Mouse (Mus musculus) liver, embryonic 13.5 days (tissue): ENCODE measurements around the gene Mdc1. TPM values are rescaled to one million over a fixed set of nuclear protein-coding genes. Genes with fewer than 3 reads are reported as not detected.

Experiments
- ATAC-seq: fragments of 200-750 bp; cut with Nextera tagmentation; 2 replicates; pipeline ENCODE4 v1.8.0; 2017; ENCODE audit warnings: low read depth, mild to moderate bottlenecking, moderate number of reproducible peaks, moderate library complexity
- DNase-seq: peaks from one replicate; pipeline ENCODE4 v3.0.0; 2022
- H3K27ac ChIP-seq: fragments of 300-500 bp; sonication (generic); 2 replicates; pipeline ENCODE4 v1.5.1; 2015; ENCODE audit warnings: moderate library complexity, mild to moderate bottlenecking, inconsistent platforms
- H3K27me3 ChIP-seq: fragments of 300-500 bp; sonication (generic); 2 replicates; pipeline ENCODE4 v1.6.1; 2015; ENCODE audit warnings: mild to moderate bottlenecking, inconsistent platforms
- H3K36me3 ChIP-seq: fragments of 300-500 bp; sonication (generic); 2 replicates; pipeline ENCODE4 v1.6.1; 2015; ENCODE audit warnings: mild to moderate bottlenecking, inconsistent platforms
- H3K4me1 ChIP-seq: fragments of 300-500 bp; sonication (generic); replicated peaks from 2 replicates; pipeline ENCODE4 v1.6.1; 2015; ENCODE audit warnings: inconsistent platforms
- H3K4me2 ChIP-seq: fragments of 300-500 bp; sonication (generic); 2 replicates; pipeline ENCODE4 v1.6.1; 2015; ENCODE audit warnings: inconsistent platforms, mild to moderate bottlenecking, moderate library complexity
- H3K4me3 ChIP-seq: fragments of 300-500 bp; sonication (generic); replicated peaks from 2 replicates; pipeline ENCODE4 v1.5.1; 2015; ENCODE audit warnings: mild to moderate bottlenecking, inconsistent platforms
- H3K9ac ChIP-seq: fragments of 300-500 bp; sonication (generic); 2 replicates; pipeline ENCODE4 v1.6.1; 2015; ENCODE audit warnings: mild to moderate bottlenecking, inconsistent platforms
- H3K9me3 ChIP-seq: fragments of 300-500 bp; sonication (generic); replicated peaks from 2 replicates; pipeline ENCODE4 v1.6.1; 2016; ENCODE audit warnings: inconsistent platforms
- WGBS: fragments of 180-500 bp; shearing (Covaris S2); methylation state at CpG from one replicate; pipeline ENCODE4 v1.1.7; 2015; ENCODE audit not compliant: insufficient replicate concordance; 5-methylcytosine and 5-hydroxymethylcytosine counted together
- polyA plus RNA-seq: library from polyadenylated mRNA; unstranded; fragments of >200 nt; fragmentation: Nextera tagmentation; extraction: Ambion mirVana; gene quantifications from 2 replicates; pipeline ENCODE4 v1.2.1, GENCODE M21; 2015

Mdc1 gene
- polyA plus RNA-seq, 1 experiment from 2014 or later = 8.0 TPM

DNA sequence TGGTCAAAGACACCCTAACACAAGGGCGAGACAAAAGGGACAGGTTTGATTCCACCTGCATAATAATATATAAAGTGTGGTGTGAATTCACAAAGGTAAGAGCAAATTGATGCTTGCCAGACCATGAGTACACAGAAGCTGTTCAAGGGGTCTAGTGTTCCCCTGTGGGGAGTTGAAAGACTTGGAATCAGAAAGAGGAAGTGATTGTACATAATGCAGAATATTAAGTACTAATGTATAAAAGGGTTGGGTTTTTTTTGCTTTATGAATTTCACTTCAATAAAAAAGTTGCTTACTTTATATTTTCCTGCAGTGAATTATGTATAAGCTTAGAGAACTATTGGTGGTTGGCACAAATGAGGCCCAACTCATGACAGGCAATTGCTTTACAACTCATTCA is 18.1 kb downstream of the Mdc1 start:
- Histone ChIP-seq H3K4me2 (no peak overlapping the region), H3K4me3 (no peak overlapping the region), H3K4me1 (peaks cover 24% of the 10 kb centered on the region), H3K36me3 (peaks cover 42% of the 10 kb centered on the region), H3K9ac (no peak overlapping the region), H3K9me3 (no peaks in the 10 kb centered on the region), H3K27me3 (peaks cover 14% of the 10 kb centered on the region), H3K27ac (no peak overlapping the region)
- no peak for ATAC-seq
- DNase-seq = no peak
- 78% methylated on average over 1 of the region's 1 CpGs for WGBS

DNA sequence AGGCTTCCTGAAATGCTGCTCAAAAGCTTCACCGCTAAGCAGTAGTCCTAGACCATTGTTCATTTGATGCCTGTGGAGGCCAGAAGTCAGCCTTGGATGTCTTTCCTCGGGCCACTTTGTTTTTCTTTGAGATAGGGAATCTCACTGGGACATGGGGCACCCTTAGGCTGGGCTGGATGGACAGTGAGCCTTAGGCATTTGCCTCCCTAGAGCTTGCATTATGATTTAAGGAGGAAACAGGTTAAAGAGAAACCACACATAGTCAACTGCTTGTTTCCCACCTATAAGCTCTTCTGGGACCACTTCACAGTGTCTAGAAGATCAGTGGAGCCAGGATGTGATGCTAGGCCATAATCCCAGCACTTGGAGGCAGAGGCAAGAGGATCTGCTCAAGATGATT is 18.5 kb downstream of the Mdc1 start:
- no peaks in the 10 kb centered on the region for H3K9me3 ChIP-seq
- WGBS = 65% methylated on average over 2 of the region's 2 CpGs
- H3K9ac ChIP-seq = no peak overlapping the region
- peaks cover 19% of the 10 kb centered on the region for H3K27me3 ChIP-seq
- peaks cover 37% of the 10 kb centered on the region for H3K36me3 ChIP-seq
- ATAC-seq (no peak), DNase-seq (no peak)
- H3K27ac ChIP-seq = no peak overlapping the region
- no peak overlapping the region for H3K4me3 ChIP-seq
- peaks cover 28% of the 10 kb centered on the region for H3K4me1 ChIP-seq
- H3K4me2 ChIP-seq = no peak overlapping the region

DNA sequence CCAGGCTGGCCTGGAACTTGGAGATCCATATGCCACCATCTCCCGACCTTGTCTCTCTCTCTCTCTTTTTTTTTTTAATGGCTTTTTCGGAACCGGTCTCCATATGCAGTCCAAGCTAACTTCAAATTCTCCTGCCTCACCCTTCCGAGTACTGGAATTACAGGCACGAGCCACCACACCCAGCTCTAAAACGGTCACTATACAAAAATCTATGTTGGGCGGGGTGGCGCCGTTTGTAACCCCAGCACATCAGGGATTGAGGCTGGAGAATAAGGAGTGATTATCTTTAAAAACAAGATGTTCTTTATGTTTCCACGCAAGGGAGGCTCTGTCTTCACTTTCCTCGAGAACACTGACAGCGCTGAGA is 19.5 kb downstream of the Mdc1 start:
- DNase-seq = no peak
- peak; percentile 49 for ATAC-seq
- 5% methylated on average over 12 of the region's 12 CpGs for WGBS

DNA sequence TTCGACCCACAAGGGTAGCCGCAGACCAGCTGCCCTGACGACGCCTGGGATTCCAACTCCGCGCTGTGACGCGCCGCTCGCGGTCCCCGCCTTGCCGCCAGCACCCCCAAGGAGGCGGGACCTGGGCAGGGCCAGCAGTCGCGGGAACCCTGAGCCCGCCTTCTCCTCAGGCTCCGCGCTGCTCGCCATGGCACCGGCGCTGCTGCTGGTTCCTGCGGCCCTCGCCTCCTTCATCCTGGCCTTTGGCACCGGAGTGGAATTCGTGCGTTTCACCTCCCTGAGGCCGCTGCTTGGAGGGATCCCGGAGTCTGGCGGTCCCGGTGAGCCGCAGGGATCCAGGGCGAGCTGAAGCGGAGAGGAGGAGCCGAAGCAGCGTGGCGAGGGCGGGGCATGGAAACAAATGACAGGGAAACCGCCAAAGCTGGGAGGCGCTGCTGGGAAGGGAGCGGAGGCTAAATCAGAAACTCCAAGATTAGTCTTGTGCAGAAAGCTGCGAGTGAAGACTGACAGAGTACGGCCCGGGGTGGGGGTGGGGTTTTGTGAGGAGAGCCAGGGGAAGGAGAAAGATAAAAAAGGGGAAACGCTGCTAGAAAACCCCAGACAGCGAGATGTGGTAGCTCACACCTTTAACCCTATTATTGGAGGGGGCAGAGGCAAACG is 20.0 kb downstream of the Mdc1 start, which contains the start of gene Nrm:
TSS of gene Nrm (plus strand) at position 121 of the 660 bp plus-strand sequence.
- DNase-seq = peak; percentile 86
- under 1% methylated on average over 47 of the region's 47 CpGs for WGBS
- Histone ChIP-seq H3K36me3 (peaks cover 26% of the 10 kb centered on the region), H3K4me1 (peaks cover 43% of the 10 kb centered on the region), H3K4me3 (peak within 1 kb of the TSS; percentile 77), H3K4me2 (peak within 1 kb of the TSS; percentile 80), H3K9me3 (no peaks in the 10 kb centered on the region), H3K9ac (peak within 1 kb of the TSS; percentile 81), H3K27me3 (peaks cover 34% of the 10 kb centered on the region), H3K27ac (peak within 1 kb of the TSS; percentile 84)
- ATAC-seq = peak; percentile 95

More for the DNA sequence above, 19.5 kb downstream of the Mdc1 start:
- H3K27me3 ChIP-seq = peaks cover 29% of the 10 kb centered on the region
- H3K4me3 ChIP-seq = peak overlapping the region; percentile 77
- peak overlapping the region; percentile 80 for H3K4me2 ChIP-seq
- no peaks in the 10 kb centered on the region for H3K9me3 ChIP-seq
- H3K9ac ChIP-seq = peak overlapping the region; percentile 81
- peaks cover 30% of the 10 kb centered on the region for H3K36me3 ChIP-seq
- H3K4me1 ChIP-seq = peaks cover 38% of the 10 kb centered on the region
- H3K27ac ChIP-seq = no peak overlapping the region

DNA sequence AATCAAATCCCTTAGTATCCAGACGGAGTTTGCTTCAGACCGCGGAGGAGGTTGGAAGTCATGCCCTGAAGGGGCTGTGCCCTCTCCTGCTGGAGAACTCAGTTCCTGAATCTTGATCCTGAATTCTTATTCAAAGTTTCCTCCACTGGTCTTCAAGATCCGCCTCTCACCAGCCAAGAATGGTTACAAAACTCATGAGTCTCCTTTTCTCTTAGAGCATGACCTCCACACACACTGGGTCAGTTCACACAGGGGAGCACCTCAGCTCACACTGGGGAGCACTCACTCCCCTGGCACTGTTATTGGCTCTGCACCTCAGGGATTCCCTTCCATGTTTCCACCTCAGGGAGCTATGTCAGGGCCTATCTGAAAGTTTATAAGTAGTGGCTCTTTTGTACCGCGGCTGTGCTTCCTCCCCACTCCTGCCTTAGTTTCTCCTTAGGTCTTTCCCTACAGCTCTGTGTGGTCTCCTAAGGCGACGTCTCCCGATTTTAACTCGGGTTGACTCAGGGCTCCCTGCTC is 23.6 kb downstream of the Mdc1 start:
- no peak for ATAC-seq
- no peaks in the 10 kb centered on the region for H3K9me3 ChIP-seq
- 36% methylated on average over 10 of the region's 10 CpGs for WGBS
- no peak for DNase-seq
- no peaks in the 10 kb centered on the region for H3K36me3 ChIP-seq
- peaks cover 68% of the 10 kb centered on the region for H3K27me3 ChIP-seq
- peak overlapping the region; percentile 87; the same call in 1 of the 2 replicates for H3K27ac ChIP-seq
- peak overlapping the region; percentile 57 for H3K4me3 ChIP-seq
- peak overlapping the region; percentile 86 for H3K4me2 ChIP-seq
- peak overlapping the region; percentile 69 for H3K9ac ChIP-seq
- peaks cover 75% of the 10 kb centered on the region for H3K4me1 ChIP-seq

DNA sequence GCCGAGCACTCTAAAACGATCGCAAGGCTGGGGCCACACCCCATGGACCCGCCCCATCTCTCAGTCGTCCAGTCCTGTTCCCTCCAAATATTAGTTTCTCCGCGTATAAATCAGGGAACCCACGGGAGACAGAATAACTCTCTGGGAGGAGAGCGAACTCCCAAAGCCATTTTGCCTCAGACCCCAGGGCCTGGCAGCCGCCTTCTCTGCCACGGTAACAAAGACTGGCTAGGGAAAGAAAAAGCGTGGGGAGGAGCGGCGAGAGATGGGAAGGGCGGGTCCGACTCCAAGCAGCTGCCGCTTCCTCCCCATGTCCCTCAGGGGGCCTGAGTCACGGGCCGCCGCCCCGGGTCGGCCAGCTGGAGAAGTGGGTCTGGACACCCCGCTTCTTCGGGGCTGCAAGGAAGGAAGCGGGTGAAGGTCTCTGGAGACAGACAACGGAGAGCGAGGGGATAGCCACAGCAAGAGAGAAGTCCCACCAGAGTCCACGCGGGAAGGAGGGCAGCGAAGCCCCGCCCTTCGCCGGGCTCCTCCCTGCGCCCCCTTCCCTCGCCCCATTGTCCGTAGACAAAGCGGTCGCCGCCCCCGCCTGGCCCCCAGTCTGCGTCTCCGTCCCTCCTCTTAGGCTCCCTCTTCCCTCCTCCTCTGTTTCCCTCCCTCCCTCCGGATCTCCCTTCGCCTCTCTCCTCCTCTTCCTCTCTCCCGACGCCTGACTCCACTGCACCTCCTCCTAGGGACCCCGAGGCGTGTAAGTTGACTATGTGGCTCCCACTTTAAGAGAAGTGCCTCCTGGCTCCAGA is 24.4 kb downstream of the Mdc1 start, which contains the start of gene Ppp1r18:
TSS of gene Ppp1r18 (plus strand) at position 113 of the 800 bp plus-strand sequence.
- DNase-seq (peak; percentile 32), ATAC-seq (no peak)
- Histone ChIP-seq H3K36me3 (no peaks in the 10 kb centered on the region), H3K4me1 (peaks cover 75% of the 10 kb centered on the region), H3K4me2 (peak within 1 kb of the TSS; percentile 86), H3K4me3 (peak within 1 kb of the TSS; percentile 57), H3K27me3 (peaks cover 76% of the 10 kb centered on the region), H3K27ac (peak within 1 kb of the TSS; percentile 87), H3K9ac (peak within 1 kb of the TSS; percentile 69), H3K9me3 (no peaks in the 10 kb centered on the region)
- WGBS = under 1% methylated on average over 43 of the region's 48 CpGs

DNA sequence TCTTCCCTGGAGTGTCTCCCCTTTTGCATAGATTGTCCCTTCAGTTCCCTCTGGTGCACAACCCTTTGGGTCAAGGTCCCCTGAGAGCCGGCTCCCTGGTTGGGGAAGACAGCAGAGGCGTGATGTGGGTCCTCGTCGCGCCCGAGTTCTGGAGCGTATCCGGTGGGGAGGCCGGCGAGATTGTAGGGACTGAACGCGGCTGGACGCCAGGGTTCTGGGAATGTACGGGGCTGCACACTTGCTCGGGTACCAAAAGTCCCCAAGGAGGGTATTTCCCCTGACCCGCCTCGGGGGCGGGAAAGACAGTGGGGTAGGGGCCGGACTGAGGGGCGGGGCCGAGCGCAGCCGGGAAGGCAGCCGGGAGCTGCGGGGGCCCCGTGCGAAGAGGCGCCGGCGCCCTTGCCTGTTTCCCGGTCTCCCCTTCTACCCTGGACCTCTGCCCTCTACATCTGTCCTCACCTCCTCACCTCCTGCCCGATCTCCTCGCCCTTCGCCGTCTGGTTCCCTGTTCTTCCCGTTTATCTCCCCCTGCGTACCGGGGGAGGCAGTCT is 25.0 kb downstream of the Mdc1 start:
- WGBS = 0% methylated on average over 24 of the region's 38 CpGs
- H3K9me3 ChIP-seq = 0 out of 2 replicates have a peak, but pooled peaks cover 2% of the 10 kb centered on the region
- ATAC-seq = no peak
- no peak for DNase-seq
- H3K27me3 ChIP-seq = peaks cover 76% of the 10 kb centered on the region
- 0 out of 2 replicates have a peak, but pooled peaks cover 1% of the 10 kb centered on the region for H3K36me3 ChIP-seq
- H3K4me1 ChIP-seq = peaks cover 74% of the 10 kb centered on the region
- H3K4me2 ChIP-seq = peak overlapping the region; percentile 86
- peak overlapping the region; percentile 57 for H3K4me3 ChIP-seq
- peak overlapping the region; percentile 87 for H3K27ac ChIP-seq
- peak overlapping the region; percentile 69 for H3K9ac ChIP-seq

DNA sequence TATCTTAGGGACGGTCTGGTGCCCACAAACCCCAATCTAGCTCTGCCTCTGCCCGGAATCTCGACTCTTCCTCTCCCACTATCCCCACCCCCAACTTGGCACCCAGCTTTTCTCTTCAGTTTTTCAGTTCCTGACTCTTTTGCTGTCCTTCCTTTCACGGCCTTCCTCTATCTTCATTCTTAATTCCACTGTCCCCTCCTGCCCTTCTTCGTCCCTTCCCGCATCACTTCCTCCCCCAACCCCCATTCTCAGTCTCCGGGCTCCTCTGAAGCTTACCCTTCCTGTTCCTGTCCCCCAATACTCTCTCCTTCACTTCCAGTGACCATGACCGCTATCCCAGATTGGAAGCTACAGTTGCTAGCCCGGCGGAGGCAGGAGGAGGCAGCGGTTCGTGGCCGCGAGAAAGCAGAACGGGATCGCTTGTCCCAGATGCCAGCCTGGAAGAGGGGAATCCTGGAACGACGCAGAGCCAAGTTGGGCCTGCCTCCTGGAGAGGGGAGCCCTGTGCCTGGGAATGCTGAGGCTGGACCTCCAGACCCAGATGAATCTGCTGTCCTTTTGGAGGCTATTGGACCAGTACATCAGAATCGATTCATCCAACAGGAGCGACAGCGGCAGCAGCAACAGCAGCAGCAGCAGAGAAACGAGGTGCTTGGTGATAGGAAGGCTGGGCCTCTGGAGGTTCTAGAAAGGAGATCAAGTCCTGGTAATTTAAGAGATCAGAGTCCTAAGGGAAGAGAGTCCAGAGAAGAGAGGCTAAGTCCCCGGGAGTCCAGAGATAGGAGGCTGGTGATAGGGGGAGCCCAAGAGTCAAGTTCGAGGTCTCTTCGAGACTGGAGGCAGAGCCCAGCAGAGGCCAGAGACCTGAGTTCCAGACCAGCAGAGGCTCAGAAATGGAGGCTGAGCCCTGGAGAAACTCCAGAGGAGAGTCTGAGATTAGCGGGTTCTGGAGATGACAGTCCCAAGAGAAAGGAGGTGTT is 25.9 kb downstream of the Mdc1 start:
- DNase-seq (no peak), ATAC-seq (no peak)
- peak overlapping the region; percentile 69 for H3K9ac ChIP-seq
- 0 out of 2 replicates have a peak, but pooled peaks cover 3% of the 10 kb centered on the region for H3K36me3 ChIP-seq
- H3K27me3 ChIP-seq = peaks cover 76% of the 10 kb centered on the region
- 6% methylated on average over 26 of the region's 26 CpGs for WGBS
- H3K4me3 ChIP-seq = peak overlapping the region; percentile 57
- H3K27ac ChIP-seq = peak overlapping the region; percentile 87
- H3K9me3 ChIP-seq = 0 out of 2 replicates have a peak, but pooled peaks cover 3% of the 10 kb centered on the region
- H3K4me1 ChIP-seq = peaks cover 68% of the 10 kb centered on the region
- H3K4me2 ChIP-seq = peak overlapping the region; percentile 86

DNA sequence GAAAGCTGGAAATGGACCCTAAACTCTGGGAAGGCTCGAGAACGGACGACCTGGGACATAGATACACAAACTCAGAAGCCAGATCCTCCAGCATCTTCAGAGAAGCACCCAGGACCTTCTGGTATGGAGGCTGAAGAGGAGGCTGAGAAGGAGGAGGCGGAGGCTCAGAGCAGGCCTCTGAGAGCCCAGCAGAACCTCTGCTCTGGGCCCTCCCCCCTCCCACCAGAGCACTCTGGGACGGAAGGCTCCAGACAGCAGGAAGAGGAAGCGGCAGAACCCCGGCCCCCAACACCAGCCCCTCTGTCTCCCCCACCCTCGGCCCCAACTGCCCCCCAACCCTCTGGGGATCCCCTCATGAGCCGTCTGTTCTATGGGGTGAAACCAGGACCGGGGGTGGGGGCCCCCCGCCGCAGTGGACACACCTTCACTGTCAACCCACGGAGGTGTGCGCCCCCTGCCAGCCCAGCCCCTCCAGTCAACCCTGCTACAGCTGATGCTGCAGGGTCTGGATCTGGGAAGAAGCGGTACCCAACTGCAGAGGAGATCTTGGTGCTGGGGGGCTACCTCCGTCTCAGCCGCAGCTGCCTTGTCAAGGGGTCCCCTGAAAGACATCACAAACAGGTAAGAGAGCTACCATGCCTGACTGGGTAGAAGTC is 27.0 kb downstream of the Mdc1 start:
- Histone ChIP-seq H3K9me3 (0 out of 2 replicates have a peak, but pooled peaks cover 3% of the 10 kb centered on the region), H3K27ac (peak overlapping the region; percentile 87), H3K4me3 (peak overlapping the region; percentile 57), H3K9ac (peak overlapping the region; percentile 69), H3K27me3 (peaks cover 73% of the 10 kb centered on the region), H3K36me3 (0 out of 2 replicates have a peak, but pooled peaks cover 3% of the 10 kb centered on the region), H3K4me2 (peak overlapping the region; percentile 86), H3K4me1 (peaks cover 76% of the 10 kb centered on the region)
- WGBS = 19% methylated on average over 17 of the region's 17 CpGs
- ATAC-seq = no peak
- no peak for DNase-seq

DNA sequence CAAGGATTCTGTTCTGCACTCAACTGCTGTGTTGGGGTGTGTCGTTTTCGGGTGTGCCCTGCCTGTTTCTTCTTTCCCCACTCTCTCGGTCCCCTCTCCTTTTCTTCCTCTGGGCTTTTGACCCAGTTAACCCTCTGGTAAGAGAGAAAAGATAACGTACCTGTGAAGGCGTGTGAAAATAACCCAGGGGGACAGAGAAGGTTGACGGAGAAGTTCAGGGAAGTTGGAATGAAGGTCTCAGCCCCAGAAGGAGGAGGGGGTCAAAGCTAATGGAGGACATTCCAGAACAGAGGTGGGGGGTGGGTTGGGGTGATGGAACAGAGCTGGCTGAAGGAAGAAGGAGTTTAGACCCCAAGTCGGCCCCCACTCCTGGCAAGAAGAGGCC is 27.6 kb downstream of the Mdc1 start:
- Histone ChIP-seq H3K4me2 (peak overlapping the region; percentile 86), H3K4me3 (peak overlapping the region; percentile 57), H3K27me3 (peaks cover 66% of the 10 kb centered on the region), H3K9ac (peak overlapping the region; percentile 69), H3K4me1 (peaks cover 81% of the 10 kb centered on the region), H3K9me3 (0 out of 2 replicates have a peak, but pooled peaks cover 3% of the 10 kb centered on the region), H3K27ac (peak overlapping the region; percentile 87), H3K36me3 (0 out of 2 replicates have a peak, but pooled peaks cover 3% of the 10 kb centered on the region)
- 2% methylated on average over 7 of the region's 7 CpGs for WGBS
- ATAC-seq = no peak
- no peak for DNase-seq
